Mouse (Mus musculus) testis, adult 2 months (tissue): ENCODE results near the gene Mdk.

Experiments used
- CTCF ChIP-seq: fragments of 200-500 bp; IDR thresholded peaks from 2 replicates; pipeline ENCODE4 v1.5.1; 2012; ENCODE audit warnings: low read depth, mild to moderate bottlenecking, inconsistent platforms, low read length, moderate library complexity; ENCODE audit not compliant: control insufficient read depth, insufficient read depth, insufficient replicate concordance
- POLR2A ChIP-seq: fragments of 200-500 bp; IDR thresholded peaks from 2 replicates; pipeline ENCODE4 v1.6.1; 2012; ENCODE audit warnings: low read depth, mild to moderate bottlenecking, inconsistent platforms, low read length, moderate library complexity; ENCODE audit not compliant: control insufficient read depth

DNA sequence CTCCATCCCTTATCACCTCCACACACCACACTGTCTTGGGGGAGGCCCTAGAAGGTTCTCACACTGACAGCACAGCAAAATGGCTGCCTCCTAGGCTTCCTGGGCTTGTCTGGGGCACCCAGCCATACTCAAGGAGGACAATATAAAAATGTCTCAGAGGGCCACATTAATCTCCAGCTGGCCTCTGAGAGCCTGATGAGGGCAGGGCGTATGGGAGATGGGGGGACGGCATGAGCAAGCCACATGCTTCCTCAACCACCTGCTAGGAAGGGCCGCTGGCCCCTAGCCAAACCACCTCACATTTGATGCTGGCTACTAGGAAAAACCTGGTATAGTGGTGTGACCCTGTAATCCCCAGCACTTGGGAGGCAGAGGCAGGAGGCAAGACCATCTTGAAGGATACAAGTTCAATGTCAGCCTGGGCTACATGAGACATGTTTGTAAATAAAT is 16.7 kb upstream of the Mdk start:
- TF ChIP-seq CTCF (no peak), POLR2A (no peak)
